Mouse (Mus musculus): ENCODE data around the gene Cel.

DNA sequence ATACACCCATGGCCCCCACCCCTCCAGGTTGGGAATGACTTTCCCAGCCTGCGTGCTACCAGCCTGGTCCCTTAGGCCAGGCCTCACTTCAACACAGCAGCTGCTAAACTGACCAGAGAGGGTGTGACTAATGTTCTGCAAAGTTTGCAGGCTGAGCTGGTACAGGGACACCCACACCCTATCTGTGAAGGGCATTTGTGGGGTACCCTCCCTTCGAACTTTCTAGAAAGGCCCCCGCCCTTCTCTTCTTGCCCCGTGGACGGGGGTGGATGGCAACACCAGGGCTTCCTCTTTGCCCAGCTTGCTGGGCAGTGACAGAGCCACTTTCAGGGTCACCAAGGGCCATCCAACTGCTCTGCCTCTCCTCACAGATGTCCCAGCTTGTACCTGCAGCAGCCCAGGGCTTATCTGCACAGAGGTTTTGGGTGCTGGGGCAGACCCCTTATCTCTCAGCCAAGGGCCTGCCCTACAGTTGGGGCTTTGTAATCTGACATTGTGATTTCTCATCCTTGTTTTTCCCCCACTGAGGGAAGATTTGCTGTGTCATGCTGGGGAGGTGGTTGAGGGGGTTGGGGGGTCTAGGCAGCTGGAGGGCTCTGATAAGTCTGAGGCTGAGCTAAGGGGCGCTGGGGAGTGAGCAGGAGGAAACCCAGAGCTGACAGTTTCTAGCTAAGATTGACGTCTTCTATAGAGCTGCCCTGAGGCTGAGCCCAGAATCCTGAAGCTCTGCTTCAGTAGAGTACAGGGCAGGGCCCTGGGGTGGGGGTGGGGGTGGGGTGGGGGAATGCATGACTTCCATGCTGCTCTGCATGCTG is 34.7 kb upstream of the Cel start:
- TF ChIP-seq EP300 (IDR thresholded peaks at IDR 0.05; ENCODE audit: low read depth) (peak; percentile 99), CTCF (IDR thresholded peaks at IDR 0.05; ENCODE audit: low read depth) (no peak)

Measured in liver, embryonic 14.5 days (tissue).